Mouse (Mus musculus) forebrain, embryonic 11.5 days (tissue): ENCODE data around the gene Cyp11a1. TPM values are rescaled to one million over a fixed set of nuclear protein-coding genes. Genes with fewer than 3 reads are reported as not detected.
A peak's percentile ranks its signal among the peaks of the same experiment; 100 is the strongest.

Source experiments
- ATAC-seq: fragments of 200-750 bp; cut with Nextera tagmentation; replicated peaks from 2 replicates; pipeline ENCODE4 v1.8.0; 2017; ENCODE audit warnings: moderate TSS enrichment; ENCODE audit not compliant: low FRiP score
- DNase-seq: peaks from one replicate; pipeline ENCODE4 v3.0.0-alpha.2; 2017; ENCODE audit warnings: low spot score
- H3K27ac ChIP-seq: fragments of 300-500 bp; sonication (generic); 2 replicates; pipeline ENCODE4 v1.5.1; 2014; ENCODE audit warnings: low read depth, low read length
- H3K27me3 ChIP-seq: fragments of 300-500 bp; sonication (generic); 2 replicates; pipeline ENCODE4 v1.6.1; 2014; ENCODE audit warnings: mild to moderate bottlenecking, low read length, mixed read lengths; ENCODE audit not compliant: control insufficient read depth, insufficient read depth
- H3K36me3 ChIP-seq: fragments of 300-500 bp; sonication (generic); 2 replicates; pipeline ENCODE4 v1.6.1; 2014; ENCODE audit warnings: mild to moderate bottlenecking, low read length, moderate library complexity, mixed read lengths; ENCODE audit not compliant: control insufficient read depth, insufficient read depth
- H3K4me1 ChIP-seq: fragments of 300-500 bp; sonication (generic); replicated peaks from 2 replicates; pipeline ENCODE4 v1.6.1; 2014; ENCODE audit warnings: low read length, mixed read lengths; ENCODE audit not compliant: control insufficient read depth, insufficient read depth
- H3K4me2 ChIP-seq: fragments of 300-500 bp; sonication (generic); 2 replicates; pipeline ENCODE4 v1.6.1; 2014; ENCODE audit warnings: low read depth, mild to moderate bottlenecking, low read length, moderate library complexity, mixed read lengths; ENCODE audit not compliant: severe bottlenecking
- H3K4me3 ChIP-seq: fragments of 300-500 bp; sonication (generic); 2 replicates; pipeline ENCODE4 v1.5.1; 2014; ENCODE audit warnings: low read depth, low read length
- H3K9ac ChIP-seq: fragments of 300-500 bp; sonication (generic); 2 replicates; pipeline ENCODE4 v1.6.1; 2014; ENCODE audit warnings: low read length
- H3K9me3 ChIP-seq: fragments of 300-500 bp; sonication (generic); 2 replicates; pipeline ENCODE4 v1.6.1; 2016; ENCODE audit warnings: low read length, mixed read lengths; ENCODE audit not compliant: control insufficient read depth
- WGBS: fragments of 180-500 bp; shearing (Covaris S2); extraction: QIAGEN DNeasy Blood & Tissue Kit; methylation state at CpG from one replicate; pipeline ENCODE4 v1.1.7; 2014; 5-methylcytosine and 5-hydroxymethylcytosine counted together
- polyA plus RNA-seq: library from polyadenylated mRNA; unstranded; fragments of >200 nt; fragmentation: Nextera tagmentation; extraction: Ambion mirVana; gene quantifications from 2 replicates; pipeline ENCODE4 v1.2.1, GENCODE M21; 2014

The Cyp11a1 gene
- polyA plus RNA-seq, 1 experiment from 2014 or later = not detected

- H3K4me2 ChIP-seq = no peak overlapping the region
- H3K4me3 ChIP-seq = no peak overlapping the region
- H3K27ac ChIP-seq = no peak overlapping the region
- H3K36me3 ChIP-seq = no peaks in the 10 kb centered on the region
- no peak for ATAC-seq
- no peak overlapping the region for H3K9ac ChIP-seq
- H3K4me1 ChIP-seq = peaks cover 24% of the 10 kb centered on the region
- 0 out of 2 replicates have a peak, but pooled peaks cover 3% of the 10 kb centered on the region for H3K27me3 ChIP-seq
- H3K9me3 ChIP-seq = no peaks in the 10 kb centered on the region
- DNase-seq = no peak
- WGBS = 79% methylated on average over 4 of the region's 4 CpGs
Observed at GRCm38 (mm10) chr9:58036961-58037360, 30.8 kb downstream of the Cyp11a1 start.

DNA sequence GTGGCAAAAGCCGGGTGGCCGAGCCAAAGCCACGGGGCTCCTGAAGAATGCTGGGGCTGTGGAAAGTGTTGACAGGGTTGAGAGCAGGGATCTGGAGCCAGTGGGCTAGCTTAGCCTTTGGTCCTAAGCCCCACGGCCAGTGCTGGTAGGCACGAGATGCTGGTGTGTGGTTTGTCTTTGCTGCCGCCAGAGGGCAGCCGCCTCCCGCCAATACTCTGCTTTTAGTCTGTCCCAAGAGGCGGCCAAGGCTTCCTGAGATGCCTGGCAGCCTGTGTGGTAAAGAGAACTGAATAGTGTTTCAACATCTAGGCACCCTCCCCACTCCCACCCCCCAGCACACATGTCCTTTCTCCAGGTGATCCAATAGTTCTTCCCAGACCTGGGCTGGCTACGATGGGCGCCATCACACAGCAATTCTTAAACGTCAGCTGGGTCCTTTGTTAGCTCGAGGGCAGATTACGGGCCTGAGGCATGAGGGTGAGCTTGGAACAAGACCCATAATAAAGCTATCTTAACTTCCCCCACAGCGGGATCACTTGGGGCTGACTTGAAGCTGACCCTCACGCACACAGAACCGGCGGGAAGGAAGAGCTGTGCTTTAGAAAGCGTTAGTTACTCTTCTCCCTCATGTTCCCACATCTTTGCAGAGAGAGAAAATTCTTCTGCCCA is 32.4 kb downstream of the Cyp11a1 start:
- 0 out of 2 replicates have a peak overlapping the region, but pooled peaks have one; percentile 17 for H3K9ac ChIP-seq
- H3K36me3 ChIP-seq = no peaks in the 10 kb centered on the region
- peak; percentile 65 for ATAC-seq
- H3K27ac ChIP-seq = no peak overlapping the region; the same call in 1 of the 2 replicates
- DNase-seq = peak; percentile 89
- H3K4me1 ChIP-seq = peaks cover 39% of the 10 kb centered on the region
- no peak overlapping the region for H3K4me2 ChIP-seq
- 23% methylated on average over 19 of the region's 19 CpGs for WGBS
- H3K9me3 ChIP-seq = no peaks in the 10 kb centered on the region
- H3K27me3 ChIP-seq = 0 out of 2 replicates have a peak, but pooled peaks cover 3% of the 10 kb centered on the region
- no peak overlapping the region for H3K4me3 ChIP-seq

GRCm38 (mm10) chr9:58040977-58041376 is 34.8 kb downstream of the Cyp11a1 start:
- WGBS = 7% methylated on average over 4 of the region's 4 CpGs

GRCm38 (mm10) chr9:58042391-58042790 is 36.2 kb downstream of the Cyp11a1 start:
- WGBS = 11% methylated on average over 10 of the region's 10 CpGs
- H3K36me3 ChIP-seq = no peaks in the 10 kb centered on the region
- no peak overlapping the region for H3K4me3 ChIP-seq
- DNase-seq (no peak), ATAC-seq (no peak)
- no peaks in the 10 kb centered on the region for H3K9me3 ChIP-seq
- H3K4me2 ChIP-seq = no peak overlapping the region
- peak overlapping the region; percentile 84 for H3K27ac ChIP-seq
- peaks cover 69% of the 10 kb centered on the region for H3K4me1 ChIP-seq
- peak overlapping the region; percentile 5 for H3K9ac ChIP-seq
- peaks cover 6% of the 10 kb centered on the region; the same call in 1 of the 2 replicates for H3K27me3 ChIP-seq

More at GRCm38 (mm10) chr9:58040977-58041376, 34.8 kb downstream of the Cyp11a1 start:
- no peaks in the 10 kb centered on the region for H3K9me3 ChIP-seq
- ATAC-seq (peak; percentile 70), DNase-seq (peak; percentile 84)
- H3K36me3 ChIP-seq = no peaks in the 10 kb centered on the region
- peaks cover 60% of the 10 kb centered on the region for H3K4me1 ChIP-seq
- peak overlapping the region; percentile 84 for H3K27ac ChIP-seq
- H3K4me2 ChIP-seq = no peak overlapping the region
- H3K27me3 ChIP-seq = 0 out of 2 replicates have a peak, but pooled peaks cover 3% of the 10 kb centered on the region
- peak overlapping the region; percentile 33 for H3K9ac ChIP-seq
- no peak overlapping the region for H3K4me3 ChIP-seq

DNA sequence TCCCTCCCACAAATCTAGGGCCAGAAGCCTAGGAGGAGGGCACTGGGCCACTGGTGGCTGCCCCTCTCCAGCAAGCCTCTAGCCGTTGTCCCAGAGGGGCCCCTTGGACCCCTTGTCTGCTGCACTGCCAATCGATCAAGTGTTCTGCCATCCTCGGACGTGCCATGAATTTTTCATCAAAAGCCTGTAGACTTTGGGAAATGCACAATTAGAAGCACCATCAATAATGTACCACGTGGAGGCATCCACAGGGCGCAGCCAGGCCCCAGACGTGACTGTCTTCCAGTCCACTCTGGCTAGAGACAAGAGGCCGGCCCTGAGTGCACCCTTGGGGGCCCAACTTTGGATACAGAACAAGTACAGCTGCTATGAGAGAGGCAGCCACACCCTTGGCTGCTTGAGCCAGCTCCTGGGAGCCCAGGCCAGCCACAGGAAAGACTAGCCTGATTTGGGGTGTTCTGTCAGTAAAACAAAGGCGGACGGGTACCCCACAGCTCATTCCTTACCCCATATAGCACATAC is 37.3 kb downstream of the Cyp11a1 start:
- no peak overlapping the region for H3K4me3 ChIP-seq
- H3K4me1 ChIP-seq = peaks cover 80% of the 10 kb centered on the region
- no peak overlapping the region for H3K9ac ChIP-seq
- H3K27me3 ChIP-seq = peaks cover 3% of the 10 kb centered on the region; the same call in 1 of the 2 replicates
- H3K36me3 ChIP-seq = no peaks in the 10 kb centered on the region
- H3K9me3 ChIP-seq = no peaks in the 10 kb centered on the region
- no peak for ATAC-seq
- DNase-seq = no peak
- peak overlapping the region; percentile 85; the same call in 1 of the 2 replicates for H3K27ac ChIP-seq
- H3K4me2 ChIP-seq = no peak overlapping the region
- WGBS = 86% methylated on average over 10 of the region's 10 CpGs

DNA sequence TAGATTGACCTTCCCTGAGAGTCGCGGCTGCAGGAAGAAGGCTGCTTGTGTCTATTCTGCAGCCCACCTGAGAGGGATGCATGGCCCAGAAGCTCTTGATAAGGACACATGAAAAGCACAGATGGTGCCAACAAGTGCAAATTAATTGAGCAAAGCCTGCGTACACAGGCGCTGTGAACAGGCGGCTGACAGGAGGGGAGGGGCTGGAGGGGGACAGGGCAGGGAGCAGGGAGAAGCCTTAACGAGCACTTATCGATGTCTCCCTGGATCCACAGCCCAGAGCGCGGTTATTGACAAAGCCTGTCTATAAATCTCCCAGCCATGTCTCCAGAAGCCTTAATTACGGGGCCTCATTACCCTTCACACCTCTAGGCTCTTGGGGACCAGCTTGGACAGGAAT is 38.6 kb downstream of the Cyp11a1 start:
- Histone ChIP-seq H3K4me2 (no peak overlapping the region), H3K36me3 (no peaks in the 10 kb centered on the region), H3K27me3 (peaks cover 3% of the 10 kb centered on the region; the same call in 1 of the 2 replicates), H3K9ac (no peak overlapping the region), H3K27ac (peak overlapping the region; percentile 85), H3K9me3 (no peaks in the 10 kb centered on the region), H3K4me1 (peaks cover 83% of the 10 kb centered on the region), H3K4me3 (no peak overlapping the region)
- 0 out of 2 replicates have a peak, but pooled peaks have one; percentile 10 for ATAC-seq
- 9% methylated on average over 10 of the region's 10 CpGs for WGBS
- DNase-seq = peak; percentile 77

GRCm38 (mm10) chr9:58045646-58046045 is 39.4 kb downstream of the Cyp11a1 start:
- peak overlapping the region; percentile 85 for H3K27ac ChIP-seq
- ATAC-seq (no peak), DNase-seq (no peak)
- H3K9ac ChIP-seq = no peak overlapping the region
- peaks cover 79% of the 10 kb centered on the region for H3K4me1 ChIP-seq
- WGBS = 16% methylated on average over 4 of the region's 4 CpGs
- no peak overlapping the region for H3K4me2 ChIP-seq
- H3K27me3 ChIP-seq = peaks cover 9% of the 10 kb centered on the region; the same call in 1 of the 2 replicates
- H3K36me3 ChIP-seq = no peaks in the 10 kb centered on the region
- no peaks in the 10 kb centered on the region for H3K9me3 ChIP-seq
- no peak overlapping the region for H3K4me3 ChIP-seq

GRCm38 (mm10) chr9:58047061-58047460 is 40.9 kb downstream of the Cyp11a1 start:
- H3K4me2 ChIP-seq = no peak overlapping the region
- no peak overlapping the region for H3K9ac ChIP-seq
- no peak overlapping the region for H3K4me3 ChIP-seq
- H3K27me3 ChIP-seq = peaks cover 12% of the 10 kb centered on the region; the same call in 1 of the 2 replicates
- no peaks in the 10 kb centered on the region for H3K9me3 ChIP-seq
- WGBS = 86% methylated on average over 10 of the region's 10 CpGs
- DNase-seq (no peak), ATAC-seq (no peak)
- peaks cover 69% of the 10 kb centered on the region for H3K4me1 ChIP-seq
- H3K36me3 ChIP-seq = no peaks in the 10 kb centered on the region
- peak overlapping the region; percentile 93 for H3K27ac ChIP-seq
